Mouse (Mus musculus) liver, adult 2 months (tissue): ENCODE measurements around the gene Gm2431. TPM values are rescaled to one million over a fixed set of nuclear protein-coding genes. Genes with fewer than 3 reads are reported as not detected.
A peak's percentile ranks its signal among the peaks of the same experiment; 100 is the strongest.
"Not testable (repeated sequence)": the region's sequence is repeated elsewhere in the genome, so short reads cannot be mapped to it uniquely, and the experiment has no call there.

Experiments
- DNase-seq: peaks from one replicate; pipeline ENCODE4 v3.0.0-alpha.2; 2011; ENCODE audit warnings: low read depth, low spot score; ENCODE audit errors: extremely low read depth
- H3K27ac ChIP-seq: fragments of 200-500 bp; replicated peaks from 2 replicates; pipeline ENCODE4 v1.5.1; 2012; ENCODE audit warnings: low read depth, mild to moderate bottlenecking, control low read depth, inconsistent platforms, low read length; ENCODE audit not compliant: insufficient read depth
- H3K27me3 ChIP-seq: fragments of 200-500 bp; 2 replicates; pipeline ENCODE4 v1.6.1; 2012; ENCODE audit warnings: mild to moderate bottlenecking, moderate library complexity, low read length, inconsistent platforms; ENCODE audit not compliant: control insufficient read depth, insufficient read depth
- H3K36me3 ChIP-seq: fragments of 200-500 bp; 2 replicates; pipeline ENCODE4 v1.6.1; 2012; ENCODE audit warnings: low read length, inconsistent platforms; ENCODE audit not compliant: control insufficient read depth, insufficient read depth
- H3K4me1 ChIP-seq: fragments of 200-500 bp; 2 replicates; pipeline ENCODE4 v1.6.1; 2011; ENCODE audit warnings: low read length; ENCODE audit not compliant: control insufficient read depth, insufficient read depth
- H3K4me3 ChIP-seq: fragments of 200-500 bp; 2 replicates; pipeline ENCODE4 v1.5.1; 2011; ENCODE audit warnings: low read depth, mild to moderate bottlenecking, control low read depth, low read length, moderate library complexity; ENCODE audit not compliant: insufficient read depth
- H3K79me2 ChIP-seq: fragments of 200-500 bp; 2 replicates; pipeline ENCODE4 v1.6.1; 2012; ENCODE audit warnings: inconsistent platforms, mild to moderate bottlenecking, low read length, moderate library complexity; ENCODE audit not compliant: control insufficient read depth, insufficient read depth
- H3K9ac ChIP-seq: fragments of 200-500 bp; 2 replicates; pipeline ENCODE4 v1.6.1; 2012; ENCODE audit warnings: low read depth, mild to moderate bottlenecking, control low read depth, inconsistent platforms, low read length
- CTCF ChIP-seq: fragments of 200-500 bp; IDR thresholded peaks from 2 replicates; pipeline ENCODE4 v1.5.1; 2011; ENCODE audit warnings: low read depth, low read length, control low read depth
- POLR2A ChIP-seq: fragments of 200-500 bp; IDR thresholded peaks from 2 replicates; pipeline ENCODE4 v1.6.1; 2011; ENCODE audit warnings: low read length, control low read depth; ENCODE audit not compliant: insufficient read depth; ENCODE audit errors: extremely low read depth
- WGBS: fragments of 180-500 bp; shearing (Covaris S2); methylation state at CpG from one replicate; pipeline ENCODE4 v1.1.7; 2018; 5-methylcytosine and 5-hydroxymethylcytosine counted together
- polyA plus RNA-seq: library from polyadenylated mRNA; depleted of rRNA; stranded (reverse); fragments of >200 nt; gene quantifications from 2 replicates; pipeline ENCODE4 v1.2.3, GENCODE M21; 2012
- total RNA-seq: library from RNA; depleted of rRNA; stranded (reverse); fragments of >200 nt; gene quantifications from 2 replicates; pipeline ENCODE4 v1.2.3, GENCODE M21; 2014

The Gm2431 gene
- total and polyA plus RNA-seq, 2 experiments = not detected

- H3K4me1 ChIP-seq = no peaks in the 10 kb centered on the region
- DNase-seq = peak; percentile 8
- no peak overlapping the region for H3K9ac ChIP-seq
- H3K27me3 ChIP-seq = peaks cover 3% of the 10 kb centered on the region; the same call in 1 of the 2 replicates
- 0% methylated on average over 2 of the region's 2 CpGs for WGBS
- no peak overlapping the region for H3K27ac ChIP-seq
- H3K79me2 ChIP-seq = no peaks in the 10 kb centered on the region
- TF ChIP-seq CTCF (peak; percentile 77), POLR2A (no peak)
- no peak overlapping the region for H3K4me3 ChIP-seq
- H3K36me3 ChIP-seq = no peaks in the 10 kb centered on the region
Observed at GRCm38 (mm10) chr7:142255517-142255916, 2.6 kb downstream of the Gm2431 start.

- H3K4me3 ChIP-seq = no peak overlapping the region
- no peak overlapping the region for H3K9ac ChIP-seq
- no peaks in the 10 kb centered on the region for H3K79me2 ChIP-seq
- WGBS = 0% methylated on average over 1 of the region's 1 CpGs
- H3K36me3 ChIP-seq = no peaks in the 10 kb centered on the region
- DNase-seq = peak; percentile 8
- TF ChIP-seq POLR2A (no peak), CTCF (peak; percentile 34)
- no peak overlapping the region for H3K27ac ChIP-seq
- no peaks in the 10 kb centered on the region for H3K4me1 ChIP-seq
- H3K27me3 ChIP-seq = peaks cover 3% of the 10 kb centered on the region; the same call in 1 of the 2 replicates
Observed at GRCm38 (mm10) chr7:142249824-142250223, 8.3 kb downstream of the Gm2431 start.

- H3K36me3 ChIP-seq = no peaks in the 10 kb centered on the region
- 53% methylated on average over 2 of the region's 2 CpGs for WGBS
- TF ChIP-seq CTCF (no peak), POLR2A (no peak)
- H3K27ac ChIP-seq = no peak within 1 kb of the TSS
- no peaks in the 10 kb centered on the region for H3K4me1 ChIP-seq
- DNase-seq = no peak
- no peak within 1 kb of the TSS for H3K9ac ChIP-seq
- no peaks in the 10 kb centered on the region for H3K79me2 ChIP-seq
- no peaks in the 10 kb centered on the region for H3K27me3 ChIP-seq
- H3K4me3 ChIP-seq = no peak within 1 kb of the TSS
Observed at GRCm38 (mm10) chr7:142240978-142241377, 17.2 kb downstream of the Gm2431 start, which contains the start of gene Gm40460. TSS of gene Gm40460 (minus strand) at chr7:142241078.

GRCm38 (mm10) chr7:142231540-142231939 is 26.6 kb downstream of the Gm2431 start:
- DNase-seq = no peak
- TF ChIP-seq POLR2A = no peak
- TF ChIP-seq CTCF = no peak
- Histone ChIP-seq H3K4me3 (no peak overlapping the region), H3K9ac (no peak overlapping the region), H3K79me2 (no peaks in the 10 kb centered on the region), H3K27ac (no peak overlapping the region), H3K27me3 (no peaks in the 10 kb centered on the region), H3K4me1 (no peaks in the 10 kb centered on the region), H3K36me3 (no peaks in the 10 kb centered on the region)
- WGBS = 44% methylated on average over 1 of the region's 1 CpGs

GRCm38 (mm10) chr7:142229871-142230270 is 28.3 kb downstream of the Gm2431 start, which contains the start of gene Krtap5-5:
TSS of gene Krtap5-5 (minus strand) at chr7:142229971.
- H3K4me3 ChIP-seq, H3K36me3 ChIP-seq, H3K4me1 ChIP-seq, H3K79me2 ChIP-seq, DNase-seq, H3K27ac ChIP-seq, H3K9ac ChIP-seq, H3K27me3 ChIP-seq: not testable (repeated sequence)
- 36% methylated on average over 3 of the region's 3 CpGs for WGBS

- Histone ChIP-seq H3K27ac (no peak overlapping the region), H3K4me1 (no peaks in the 10 kb centered on the region), H3K79me2 (no peaks in the 10 kb centered on the region), H3K36me3 (no peaks in the 10 kb centered on the region), H3K27me3 (no peaks in the 10 kb centered on the region), H3K4me3 (no peak overlapping the region), H3K9ac (no peak overlapping the region)
- TF ChIP-seq CTCF (no peak), POLR2A (no peak)
- DNase-seq = no peak
- WGBS = 41% methylated on average over 2 of the region's 2 CpGs
Observed at GRCm38 (mm10) chr7:142224518-142224917, 33.6 kb downstream of the Gm2431 start.

GRCm38 (mm10) chr7:142212136-142212535 is 46.0 kb downstream of the Gm2431 start:
- 43% methylated on average over 1 of the region's 1 CpGs for WGBS
- H3K27me3 ChIP-seq, H3K79me2 ChIP-seq, H3K4me1 ChIP-seq, H3K4me3 ChIP-seq, DNase-seq, H3K36me3 ChIP-seq, H3K27ac ChIP-seq, H3K9ac ChIP-seq: not testable (repeated sequence)
